ENCODE assay signal across 27 mouse cellular contexts in the genomic region with DNA sequence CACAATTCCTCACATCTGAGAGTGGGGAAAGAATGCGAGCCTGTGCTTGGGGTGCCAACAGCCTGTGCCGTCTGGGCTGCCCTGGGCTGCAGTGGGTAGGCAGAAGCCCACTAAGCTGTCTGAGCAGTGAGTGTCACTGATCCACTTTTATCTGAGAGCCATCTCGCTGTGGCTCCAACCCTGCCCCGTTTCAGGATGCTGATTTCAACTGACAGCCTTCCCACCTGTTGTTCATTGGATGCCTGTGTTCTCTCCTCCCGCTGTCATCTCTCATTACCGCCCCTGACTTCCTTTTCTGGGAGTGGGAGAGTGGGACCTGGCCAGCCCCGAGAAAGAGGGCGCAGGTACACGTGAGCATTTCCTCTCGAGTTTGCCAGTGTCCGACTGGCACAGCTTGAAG.
A peak's percentile ranks its signal among the peaks of the same experiment; 100 is the strongest.
DNase-seq lines count a peak whose midpoint lies in the region; ATAC-seq and TF ChIP-seq lines count a peak whose summit lies in the region.
"Had no signal": no experiment of that assay in that cellular context is flagged by ENCODE, and none has a peak within 500 bp of the region (broad histone marks: within the 10 kb centered on the region; RNA-seq: fewer than 3 reads in every experiment).

No protein-coding gene starts in this region.

- H3K36me3 ChIP-seq in embryonic facial prominence, embryonic 12.5 days = no peaks in the 10 kb centered on the region
- no peaks in the 10 kb centered on the region for H3K36me3 ChIP-seq in embryonic facial prominence, embryonic 10.5 days (replicated peaks)
- no peaks in the 10 kb centered on the region for H3K36me3 ChIP-seq in midbrain, embryonic 10.5 days
- H3K36me3 ChIP-seq in midbrain, embryonic 15.5 days (replicated peaks) = no peaks in the 10 kb centered on the region
- H3K36me3 ChIP-seq: embryonic facial prominence, embryonic 15.5 days; forebrain, embryonic 10.5 days; forebrain, embryonic 12.5 days; G1E had no signal

- no peaks in the 10 kb centered on the region for H3K27me3 ChIP-seq in embryonic facial prominence, embryonic 12.5 days
- H3K27me3 ChIP-seq in embryonic facial prominence, embryonic 10.5 days (replicated peaks; ENCODE audit: low read depth, poor library complexity, severe bottlenecking) = 0 out of 2 replicates have a peak, but pooled peaks cover 2% of the 10 kb centered on the region
- H3K27me3 ChIP-seq in midbrain, embryonic 10.5 days (ENCODE audit: low read depth, poor library complexity, severe bottlenecking) = peaks cover 9% of the 10 kb centered on the region; the same call in 1 of the 2 replicates
- H3K27me3 ChIP-seq in midbrain, embryonic 15.5 days (replicated peaks) = no peaks in the 10 kb centered on the region
- H3K27me3 ChIP-seq: CH12.LX; embryonic facial prominence, embryonic 15.5 days; Patski had no signal

- no peak for TF ChIP-seq CTCF in layer of hippocampus, adult 2 months (conservative IDR thresholded peaks at IDR 0.05)

- no peak overlapping the region for H3K9ac ChIP-seq in embryonic facial prominence, embryonic 12.5 days
- H3K9ac ChIP-seq in midbrain, embryonic 15.5 days = no peak overlapping the region
- H3K9ac ChIP-seq: embryonic facial prominence, embryonic 15.5 days; forebrain, embryonic 12.5 days had no signal

- WGBS in embryonic facial prominence, embryonic 12.5 days = 38% methylated on average over 11 of the region's 11 CpGs
- 45% methylated on average over 11 of the region's 11 CpGs for WGBS in embryonic facial prominence, embryonic 10.5 days
- WGBS in midbrain, embryonic 10.5 days = 66% methylated on average over 11 of the region's 11 CpGs
- 64% methylated on average over 11 of the region's 11 CpGs for WGBS in midbrain, embryonic 15.5 days

- H3K4me3 ChIP-seq in embryonic facial prominence, embryonic 12.5 days = no peak overlapping the region
- H3K4me3 ChIP-seq in embryonic facial prominence, embryonic 10.5 days = no peak overlapping the region
- no peak overlapping the region for H3K4me3 ChIP-seq in midbrain, embryonic 10.5 days
- no peak overlapping the region for H3K4me3 ChIP-seq in midbrain, embryonic 15.5 days
- H3K4me3 ChIP-seq in layer of hippocampus, adult 2 months = no peak overlapping the region
- H3K4me3 ChIP-seq: embryonic facial prominence, embryonic 15.5 days; erythroblast, embryonic 14.5 days; forebrain, embryonic 10.5 days; forebrain, embryonic 12.5 days had no signal

- H3K4me2 ChIP-seq in embryonic facial prominence, embryonic 12.5 days (replicated peaks) = no peak overlapping the region
- no peak overlapping the region for H3K4me2 ChIP-seq in midbrain, embryonic 15.5 days
- H3K4me2 ChIP-seq: embryonic facial prominence, embryonic 15.5 days; forebrain, embryonic 12.5 days had no signal

- no peak overlapping the region for H3K27ac ChIP-seq in embryonic facial prominence, embryonic 12.5 days
- H3K27ac ChIP-seq in embryonic facial prominence, embryonic 10.5 days (replicated peaks) = no peak overlapping the region
- 0 out of 2 replicates have a peak overlapping the region, but pooled peaks have one; percentile 17 for H3K27ac ChIP-seq in midbrain, embryonic 10.5 days (replicated peaks)
- no peak overlapping the region for H3K27ac ChIP-seq in midbrain, embryonic 15.5 days
- H3K27ac ChIP-seq in layer of hippocampus, adult 2 months = no peak overlapping the region
- H3K27ac ChIP-seq: embryonic facial prominence, embryonic 15.5 days; forebrain, embryonic 10.5 days; forebrain, embryonic 12.5 days had no signal

- peak; percentile 15; the same call in 1 of the 2 replicates for ATAC-seq in embryonic facial prominence, embryonic 12.5 days (ENCODE audit: insufficient number of reproducible peaks, insufficient read depth, low FRiP score, low TSS enrichment)
- ATAC-seq in midbrain, embryonic 15.5 days (replicated peaks) = no peak
- ATAC-seq: activated CD4-positive, CD25-positive, alpha-beta regulatory T cell, adult 4 months; CD4-positive, CD25-positive, alpha-beta regulatory T cell, adult 4 months; forebrain, embryonic 14.5 days; forebrain, embryonic 16.5 days; Patski had no signal

- peaks cover 15% of the 10 kb centered on the region for H3K4me1 ChIP-seq in embryonic facial prominence, embryonic 12.5 days
- H3K4me1 ChIP-seq in embryonic facial prominence, embryonic 10.5 days = peaks cover 22% of the 10 kb centered on the region
- H3K4me1 ChIP-seq in midbrain, embryonic 10.5 days = peaks cover 15% of the 10 kb centered on the region
- no peaks in the 10 kb centered on the region for H3K4me1 ChIP-seq in midbrain, embryonic 15.5 days
- H3K4me1 ChIP-seq: forebrain, embryonic 12.5 days had no signal

- H3K9me3 ChIP-seq in embryonic facial prominence, embryonic 12.5 days = no peaks in the 10 kb centered on the region
- no peaks in the 10 kb centered on the region for H3K9me3 ChIP-seq in embryonic facial prominence, embryonic 10.5 days
- no peaks in the 10 kb centered on the region for H3K9me3 ChIP-seq in midbrain, embryonic 10.5 days (replicated peaks)
- H3K9me3 ChIP-seq in midbrain, embryonic 15.5 days = no peaks in the 10 kb centered on the region
- H3K9me3 ChIP-seq: embryonic facial prominence, embryonic 15.5 days; forebrain, embryonic 10.5 days; forebrain, embryonic 12.5 days; G1E had no signal

- no peak for DNase-seq in embryonic facial prominence, embryonic 10.5 days (ENCODE audit: low spot score)
- DNase-seq in midbrain, embryonic 10.5 days (ENCODE audit: low spot score) = no peak
- DNase-seq in retina, postnatal 1 day = peak; percentile 73
- no peak for DNase-seq in layer of hippocampus, adult 2 months (ENCODE audit: low spot score in 2 of 2)
- DNase-seq: adrenal gland, adult 2 months; adrenal gland, postnatal 10 days; adrenal gland, postnatal 25 days; B cell, adult 2 months; cerebellum, adult 11 months; cerebellum, adult 18-20 months; cerebellum, adult 8-10 months; cerebellum, adult 9-11 months; cerebellum, postnatal 14 days; cerebellum, postnatal 36 days had no signal
